Mouse (Mus musculus) bone marrow macrophage, adult 2 months (primary cell): ENCODE data around the gene Clnk. TPM values are rescaled to one million over a fixed set of nuclear protein-coding genes. Genes with fewer than 3 reads are reported as not detected.

Experiments
- H3K27ac ChIP-seq: 2 replicates; pipeline ENCODE4 v1.5.1; 2012; ENCODE audit warnings: low read depth, low read length; ENCODE audit not compliant: insufficient read depth
- H3K4me1 ChIP-seq: 2 replicates; pipeline ENCODE4 v1.6.1; 2012; ENCODE audit warnings: low read length; ENCODE audit not compliant: control insufficient read depth, insufficient read depth
- H3K4me3 ChIP-seq: 2 replicates; pipeline ENCODE4 v1.5.1; 2012; ENCODE audit warnings: mild to moderate bottlenecking, low read length, moderate library complexity; ENCODE audit not compliant: insufficient read depth
- CTCF ChIP-seq: IDR thresholded peaks from 2 replicates; pipeline ENCODE4 v1.5.1; 2012; ENCODE audit warnings: low read depth, mild to moderate bottlenecking, low read length, moderate library complexity
- POLR2A ChIP-seq: IDR thresholded peaks from 2 replicates; pipeline ENCODE4 v1.6.1; 2012; ENCODE audit warnings: mild to moderate bottlenecking, low read depth, low read length, borderline replicate concordance
- polyA plus RNA-seq: library from polyadenylated mRNA; stranded (reverse); fragments of >200 nt; gene quantifications from 2 replicates; pipeline ENCODE4 v1.2.4, GENCODE M21; 2012; ENCODE audit not compliant: missing spikeins, insufficient read depth, insufficient read length

The Clnk gene
- polyA plus RNA-seq, 1 experiment, result not detected

DNA sequence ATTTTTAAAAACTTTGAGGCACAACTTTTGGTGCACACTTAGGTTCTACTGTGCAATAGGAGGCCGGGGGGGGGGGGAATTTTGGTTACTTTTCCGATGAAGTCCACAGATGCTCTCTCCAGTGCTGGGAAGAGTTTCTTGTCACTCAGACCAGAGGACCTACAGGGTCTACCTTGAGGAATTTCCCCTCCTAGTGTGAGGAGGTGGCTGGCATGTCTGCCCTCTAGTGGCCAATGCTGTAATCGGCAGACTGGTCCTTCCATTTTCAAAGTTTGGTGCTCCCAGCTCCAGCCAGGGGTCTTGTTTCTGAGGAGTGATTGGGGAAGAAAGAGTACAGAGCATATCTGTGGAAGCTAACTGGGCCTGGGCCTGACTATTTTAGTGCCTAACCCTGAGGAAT is 121.7 kb downstream of the Clnk start:
- Histone ChIP-seq H3K4me1 (no peaks in the 10 kb centered on the region), H3K27ac (no peak overlapping the region), H3K4me3 (no peak overlapping the region)
- no peak for TF ChIP-seq POLR2A
- TF ChIP-seq CTCF, result peak; percentile 90

DNA sequence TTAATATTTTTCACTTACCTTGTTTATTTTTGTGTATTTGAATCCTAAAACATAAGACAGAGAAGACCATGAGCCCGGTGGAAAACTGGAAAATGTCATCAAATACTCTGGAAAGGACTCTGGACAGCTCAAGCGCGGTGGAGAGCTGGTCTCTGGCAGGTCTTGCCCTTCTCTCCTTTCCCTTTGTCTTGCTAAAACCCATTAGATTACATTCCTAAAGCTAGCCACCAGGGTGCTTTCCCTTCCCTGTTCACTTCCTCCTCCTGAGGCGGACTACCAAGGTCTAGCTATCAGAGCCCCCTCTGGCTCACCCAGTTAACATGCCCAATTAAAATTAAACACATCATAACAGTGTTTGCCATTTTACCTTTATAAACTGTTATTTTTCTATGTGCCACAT is 123.9 kb downstream of the Clnk start:
- no peaks in the 10 kb centered on the region for H3K4me1 ChIP-seq
- TF ChIP-seq POLR2A (no peak), CTCF (no peak)
- H3K4me3 ChIP-seq, result no peak overlapping the region
- H3K27ac ChIP-seq, result no peak overlapping the region

DNA sequence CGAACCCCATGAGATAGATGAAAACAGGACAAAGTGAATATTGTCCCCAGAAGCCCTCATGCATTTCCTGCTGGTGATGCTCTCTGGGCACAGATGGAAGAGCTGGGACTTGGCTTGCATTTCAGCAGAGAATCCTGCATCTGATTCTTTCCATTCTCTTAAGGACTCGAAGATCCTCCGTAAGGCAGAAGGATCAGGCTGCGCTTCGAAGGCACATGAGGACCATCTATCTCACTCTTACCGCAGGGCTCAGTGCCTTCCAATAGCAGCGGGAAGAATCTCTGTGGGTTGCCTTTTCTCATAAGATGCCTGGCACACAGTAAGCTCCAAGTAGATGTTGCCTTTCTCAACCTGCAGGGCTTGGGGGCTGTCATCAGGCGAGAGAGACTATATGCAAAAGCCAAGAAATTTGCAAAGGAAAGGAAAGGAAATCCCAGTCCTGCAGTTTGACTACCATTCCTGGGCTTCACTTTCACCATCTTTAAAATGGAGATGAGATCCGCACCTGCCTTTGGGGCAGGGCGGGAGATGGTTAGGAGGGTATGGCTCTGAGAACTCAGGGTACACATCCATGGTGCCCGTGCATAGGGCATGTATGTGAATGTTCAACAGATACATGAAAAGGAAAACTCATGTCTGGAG is 167.6 kb downstream of the Clnk start:
- Histone ChIP-seq H3K27ac (no peak overlapping the region), H3K4me1 (no peaks in the 10 kb centered on the region), H3K4me3 (no peak overlapping the region)
- TF ChIP-seq CTCF (no peak), POLR2A (no peak)

DNA sequence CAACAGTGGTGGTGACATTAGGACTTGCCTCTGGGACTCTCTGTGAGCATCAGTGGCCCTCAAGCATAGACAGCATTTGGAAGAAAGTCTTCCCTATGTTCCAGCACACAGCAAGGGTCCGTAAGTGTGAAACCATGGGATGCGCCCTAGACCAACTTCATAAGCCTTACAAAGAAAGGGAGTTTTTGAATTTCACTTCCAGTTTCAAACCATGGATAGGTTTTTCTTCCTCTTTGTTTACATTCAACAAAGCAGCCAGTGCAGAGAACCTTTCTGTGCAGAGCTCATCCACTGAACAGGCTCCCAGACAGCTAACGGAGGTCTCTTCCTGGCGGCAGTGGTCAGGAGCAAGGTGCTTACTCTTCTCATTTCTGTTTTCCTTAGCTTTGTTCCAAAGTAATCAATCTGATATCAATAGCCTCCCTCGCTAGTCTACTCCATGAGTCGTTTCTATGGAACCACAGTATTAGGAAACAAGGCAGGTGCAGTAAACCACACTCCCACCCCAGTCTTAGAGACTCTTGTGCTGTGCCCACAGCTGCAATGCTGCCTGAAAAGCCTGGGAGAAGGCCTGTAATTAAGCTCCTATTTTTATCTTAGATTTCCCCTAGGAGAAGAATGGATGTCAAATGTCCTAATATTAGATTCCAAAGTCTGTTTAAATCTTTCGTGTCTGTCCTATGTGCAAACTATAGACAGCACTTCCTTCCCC is 169.1 kb downstream of the Clnk start:
- Histone ChIP-seq H3K4me3 (no peak overlapping the region), H3K4me1 (no peaks in the 10 kb centered on the region), H3K27ac (no peak overlapping the region)
- TF ChIP-seq CTCF (no peak), POLR2A (no peak)

DNA sequence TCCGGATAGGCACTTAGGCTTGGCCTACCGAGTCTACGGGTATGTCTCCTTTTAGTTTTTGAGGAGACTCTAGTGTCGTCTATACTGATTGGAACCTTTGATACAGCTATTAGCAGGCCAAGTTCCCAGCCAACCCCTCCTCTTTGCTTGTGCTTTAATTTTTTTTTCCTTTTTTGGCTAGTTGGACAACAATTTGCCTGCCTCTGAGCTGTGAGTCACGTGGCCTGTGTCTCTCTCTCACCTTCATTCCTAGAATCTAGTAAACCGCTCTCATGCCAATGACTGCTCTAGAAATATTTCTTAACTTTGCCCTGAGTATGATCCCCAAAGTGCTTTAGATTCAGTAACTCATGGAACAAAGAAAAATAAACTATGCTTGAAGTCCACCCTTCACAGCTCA is 173.7 kb downstream of the Clnk start:
- no peaks in the 10 kb centered on the region for H3K4me1 ChIP-seq
- TF ChIP-seq CTCF, result no peak
- no peak for TF ChIP-seq POLR2A
- no peak overlapping the region for H3K27ac ChIP-seq
- H3K4me3 ChIP-seq, result no peak overlapping the region

DNA sequence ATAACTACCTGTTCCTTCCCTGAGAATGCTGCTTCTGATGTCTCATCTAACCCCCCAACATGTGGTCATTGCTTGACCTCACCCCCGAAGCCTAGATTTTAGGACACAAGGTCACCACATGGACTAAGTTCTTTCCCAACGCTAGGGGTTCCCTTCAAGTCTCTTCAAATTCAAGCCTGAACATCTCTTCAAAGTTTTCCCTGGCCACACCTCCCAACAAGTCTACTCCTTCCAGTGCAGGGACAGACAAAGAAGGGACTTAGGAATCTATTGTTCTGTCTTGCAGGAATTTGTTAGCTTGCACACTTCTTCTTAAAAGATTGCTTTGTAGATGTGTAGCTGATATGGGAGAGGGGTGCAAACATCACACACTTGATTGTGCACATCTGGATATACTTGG is 174.5 kb downstream of the Clnk start:
- Histone ChIP-seq H3K27ac (no peak overlapping the region), H3K4me3 (no peak overlapping the region), H3K4me1 (no peaks in the 10 kb centered on the region)
- no peak for TF ChIP-seq CTCF
- TF ChIP-seq POLR2A, result no peak

DNA sequence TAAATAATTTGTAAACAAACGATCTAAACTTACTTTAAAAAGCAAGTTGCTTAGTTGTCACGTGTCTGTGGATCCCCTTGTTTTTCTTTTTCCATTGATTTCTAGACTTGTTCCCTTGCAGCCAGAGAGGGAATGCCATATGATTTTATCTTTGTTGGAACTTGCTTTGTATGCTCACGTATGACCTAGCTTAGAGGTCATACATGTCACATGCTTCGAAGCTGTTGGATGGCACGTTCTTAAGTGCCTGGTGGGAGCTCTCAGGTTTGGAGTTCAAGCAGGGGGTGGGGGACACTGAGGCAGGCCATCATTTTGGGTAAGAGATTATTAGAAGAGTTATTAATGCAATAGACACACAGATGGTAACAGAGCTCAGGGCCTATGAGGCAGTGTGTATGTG is 178.1 kb downstream of the Clnk start:
- H3K27ac ChIP-seq, result no peak overlapping the region
- TF ChIP-seq POLR2A (no peak), CTCF (no peak)
- no peaks in the 10 kb centered on the region for H3K4me1 ChIP-seq
- no peak overlapping the region for H3K4me3 ChIP-seq

DNA sequence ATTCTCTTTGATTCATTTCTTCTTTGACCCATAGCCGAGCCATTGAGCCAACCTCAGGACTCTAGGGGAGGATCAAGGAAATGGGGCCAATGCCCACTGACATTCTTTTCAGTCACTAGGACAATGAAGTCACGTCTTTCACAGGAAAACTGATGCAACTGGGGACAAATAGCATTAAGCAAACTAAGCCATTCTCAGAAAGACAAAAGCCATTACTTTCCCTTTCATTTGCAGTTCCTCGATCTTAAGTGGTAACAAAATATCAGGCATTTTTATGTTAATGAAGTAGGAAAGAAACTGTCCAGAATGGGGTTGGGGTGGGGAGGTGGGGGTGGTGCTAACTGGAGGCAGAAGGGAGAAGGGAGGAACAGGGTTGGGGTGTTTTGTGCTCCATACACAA is 178.6 kb downstream of the Clnk start:
- TF ChIP-seq CTCF (no peak), POLR2A (no peak)

DNA sequence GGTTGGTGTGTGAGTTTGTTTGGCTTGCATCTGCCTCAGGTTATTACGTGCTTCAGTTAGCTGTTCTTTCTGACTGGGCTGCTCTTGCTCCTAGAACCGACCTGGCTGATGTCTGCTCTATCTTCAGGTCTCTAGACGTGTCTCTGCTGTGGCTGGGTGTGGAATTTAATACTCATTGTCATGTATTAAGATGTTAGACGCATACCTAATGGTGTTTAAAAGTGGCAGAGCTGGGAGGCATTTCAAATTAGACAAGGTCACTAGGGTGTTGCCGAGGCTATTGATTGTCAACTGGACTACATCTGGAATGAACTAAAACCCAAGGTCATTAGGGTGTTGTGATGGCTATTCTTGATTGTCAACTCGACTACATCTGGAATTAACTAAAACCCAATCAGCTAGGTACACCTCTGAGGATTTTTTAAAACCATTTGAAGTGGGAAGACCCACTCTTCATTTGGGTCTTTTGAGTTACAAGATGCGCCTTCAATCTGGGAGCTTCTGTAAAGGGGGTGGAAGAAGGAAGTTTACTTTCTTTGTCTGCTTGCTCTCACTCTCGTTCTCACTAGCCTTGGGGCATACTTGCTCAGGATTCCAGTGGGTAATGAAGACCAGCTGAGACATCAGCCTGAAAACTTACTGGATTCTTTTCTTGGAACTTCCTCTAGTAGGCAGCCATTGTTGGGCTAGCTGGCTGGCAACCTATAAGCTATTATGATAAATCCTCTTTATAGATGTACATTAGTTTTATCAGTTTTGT is 179.8 kb downstream of the Clnk start:
- Histone ChIP-seq H3K4me1 (no peaks in the 10 kb centered on the region), H3K27ac (no peak overlapping the region), H3K4me3 (no peak overlapping the region)
- no peak for TF ChIP-seq CTCF

More for the DNA sequence above, 178.6 kb downstream of the Clnk start:
- H3K27ac ChIP-seq, result no peak overlapping the region
- no peaks in the 10 kb centered on the region for H3K4me1 ChIP-seq
- no peak overlapping the region for H3K4me3 ChIP-seq

DNA sequence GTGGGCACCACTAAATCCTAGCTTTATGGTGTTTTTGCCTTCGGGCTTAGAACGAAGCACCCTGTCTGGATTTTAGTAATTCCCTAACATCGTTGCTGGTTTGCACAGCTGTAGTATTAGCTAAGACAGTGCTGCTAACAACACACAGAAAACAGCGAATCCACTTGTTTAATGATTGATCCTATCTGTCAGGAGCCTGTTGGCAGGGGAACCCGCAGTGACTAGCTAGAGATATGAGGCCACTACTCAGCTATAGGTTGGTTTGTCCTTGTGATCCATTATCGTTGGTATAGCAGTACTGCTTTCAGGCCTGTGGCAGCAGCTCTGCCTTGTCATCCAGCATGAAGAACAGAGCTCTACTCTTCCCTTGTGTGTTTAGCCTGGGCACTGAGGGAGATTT is 183.8 kb downstream of the Clnk start:
- Histone ChIP-seq H3K4me1 (no peaks in the 10 kb centered on the region), H3K27ac (no peak overlapping the region), H3K4me3 (no peak overlapping the region)
- TF ChIP-seq POLR2A (no peak), CTCF (no peak)
